Mouse (Mus musculus): ENCODE results near the gene Gm45208. TPM values are rescaled to one million over a fixed set of nuclear protein-coding genes. Genes with fewer than 3 reads are reported as not detected.
"Not testable (repeated sequence)": the region's sequence is repeated elsewhere in the genome, so short reads cannot be mapped to it uniquely, and the experiment has no call there.

Gm45208 gene
- polyA plus RNA-seq, 1 experiment = 0.51 TPM

DNA sequence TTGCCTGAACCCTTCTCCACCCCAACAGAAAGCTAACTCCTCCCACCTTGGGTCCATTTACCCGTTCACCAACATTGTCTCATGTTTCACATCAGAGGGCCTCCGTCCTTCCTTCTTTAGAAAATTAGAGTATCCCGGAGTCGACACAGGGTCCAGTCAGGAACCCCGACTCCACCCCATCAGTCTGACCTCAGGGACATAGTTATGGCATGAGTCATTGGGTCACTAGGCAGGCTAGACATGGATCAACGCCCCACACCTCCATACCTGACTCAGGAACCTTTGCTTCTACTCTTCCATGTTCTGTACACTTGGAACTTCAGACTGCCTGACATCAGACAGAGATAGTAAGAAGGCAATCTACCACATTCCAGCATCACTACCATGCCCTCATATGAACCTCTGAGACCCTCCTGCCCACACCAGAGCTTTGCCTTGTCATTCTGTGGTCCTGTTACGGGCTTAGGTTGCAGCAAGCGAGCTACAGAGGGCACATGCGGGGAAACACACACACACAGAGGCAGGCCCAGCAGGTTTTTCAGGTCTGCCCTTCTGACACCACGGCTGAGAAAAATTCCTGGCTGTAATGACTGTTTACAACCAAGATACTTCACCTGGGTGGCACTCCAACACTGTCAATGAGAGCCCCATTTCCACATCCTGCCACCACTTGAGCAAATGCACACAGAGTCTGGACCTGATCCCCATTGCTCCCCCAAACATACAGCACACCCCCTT, 18.2 kb downstream of the Gm45208 start:
- no peak overlapping the region for H3K4me3 ChIP-seq (replicated peaks)
- H3K27me3 ChIP-seq (ENCODE audit: control insufficient read depth) = no peaks in the 10 kb centered on the region
- H3K9me3 ChIP-seq (ENCODE audit: control insufficient read depth, low read length) = no peaks in the 10 kb centered on the region
- TF ChIP-seq TAL1 (IDR thresholded peaks at IDR 0.05; ENCODE audit: low read length) (no peak), GATA1 (IDR thresholded peaks at IDR 0.05; ENCODE audit: low read length) (no peak)
- peaks cover 16% of the 10 kb centered on the region for H3K4me1 ChIP-seq (ENCODE audit: control insufficient read depth)
- H3K36me3 ChIP-seq (ENCODE audit: control insufficient read depth) = no peaks in the 10 kb centered on the region

DNA sequence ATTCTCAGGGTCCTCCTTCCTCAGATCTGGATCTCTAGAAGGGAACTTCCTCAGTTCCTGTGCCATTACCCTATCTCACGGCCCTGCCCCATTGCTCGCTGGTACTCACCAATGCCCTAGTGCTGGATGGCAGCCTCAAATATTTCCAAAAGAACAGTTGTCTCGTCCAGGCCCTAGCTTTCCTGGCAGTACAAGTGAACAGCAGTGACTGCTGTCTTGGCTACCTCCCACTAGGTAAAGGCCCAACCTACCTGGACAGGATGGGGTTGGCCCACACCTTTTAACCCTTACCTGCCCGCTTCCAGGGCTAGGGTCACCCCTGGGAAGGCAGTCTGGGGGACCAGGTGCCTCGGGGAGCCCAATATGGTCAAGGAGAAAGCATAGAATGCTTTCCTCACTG, 19.1 kb downstream of the Gm45208 start:
- peaks cover 16% of the 10 kb centered on the region for H3K4me1 ChIP-seq (ENCODE audit: control insufficient read depth)
- no peak overlapping the region for H3K4me3 ChIP-seq (replicated peaks)
- TF ChIP-seq GATA1 (IDR thresholded peaks at IDR 0.05; ENCODE audit: low read length) (no peak), TAL1 (IDR thresholded peaks at IDR 0.05; ENCODE audit: low read length) (no peak)
- no peaks in the 10 kb centered on the region for H3K36me3 ChIP-seq (ENCODE audit: control insufficient read depth)
- no peaks in the 10 kb centered on the region for H3K27me3 ChIP-seq (ENCODE audit: control insufficient read depth)
- no peaks in the 10 kb centered on the region for H3K9me3 ChIP-seq (ENCODE audit: control insufficient read depth, low read length)

GRCm38 (mm10) chrX:7743470-7743869, 21.4 kb downstream of the Gm45208 start:
- Histone ChIP-seq H3K27me3 (ENCODE audit: control insufficient read depth) (no peaks in the 10 kb centered on the region), H3K4me3 (replicated peaks) (no peak overlapping the region), H3K36me3 (ENCODE audit: control insufficient read depth) (no peaks in the 10 kb centered on the region), H3K9me3 (ENCODE audit: control insufficient read depth, low read length) (no peaks in the 10 kb centered on the region), H3K4me1 (ENCODE audit: control insufficient read depth) (peaks cover 15% of the 10 kb centered on the region)
- TF ChIP-seq GATA1 (IDR thresholded peaks at IDR 0.05; ENCODE audit: low read length) (no peak), TAL1 (IDR thresholded peaks at IDR 0.05; ENCODE audit: low read length) (no peak)

DNA sequence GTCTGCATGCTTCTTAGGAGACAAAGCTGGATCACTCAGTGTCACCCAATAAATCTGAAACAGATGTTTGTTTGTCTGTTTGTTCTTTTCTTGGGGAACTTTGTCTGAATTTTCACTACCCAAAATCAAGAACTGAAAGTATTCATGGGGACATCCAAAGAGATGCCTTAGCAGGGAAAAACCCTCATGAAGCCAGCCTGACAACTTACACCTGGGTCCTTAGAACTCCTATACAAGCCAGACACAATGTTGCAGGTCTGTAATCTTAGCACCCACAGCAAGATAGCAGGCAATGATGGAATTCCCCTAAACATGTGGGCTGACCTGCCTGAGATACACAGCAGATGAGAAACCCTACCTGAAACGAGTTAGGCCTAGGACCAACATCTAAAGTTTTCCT, 22.9 kb downstream of the Gm45208 start:
- Histone ChIP-seq H3K9me3 (ENCODE audit: control insufficient read depth, low read length) (no peaks in the 10 kb centered on the region), H3K36me3 (ENCODE audit: control insufficient read depth) (no peaks in the 10 kb centered on the region), H3K27me3 (ENCODE audit: control insufficient read depth) (no peaks in the 10 kb centered on the region), H3K4me1 (ENCODE audit: control insufficient read depth) (peaks cover 14% of the 10 kb centered on the region), H3K4me3 (replicated peaks) (no peak overlapping the region)
- TF ChIP-seq GATA1 (IDR thresholded peaks at IDR 0.05; ENCODE audit: low read length) (no peak), TAL1 (IDR thresholded peaks at IDR 0.05; ENCODE audit: low read length) (no peak)

DNA sequence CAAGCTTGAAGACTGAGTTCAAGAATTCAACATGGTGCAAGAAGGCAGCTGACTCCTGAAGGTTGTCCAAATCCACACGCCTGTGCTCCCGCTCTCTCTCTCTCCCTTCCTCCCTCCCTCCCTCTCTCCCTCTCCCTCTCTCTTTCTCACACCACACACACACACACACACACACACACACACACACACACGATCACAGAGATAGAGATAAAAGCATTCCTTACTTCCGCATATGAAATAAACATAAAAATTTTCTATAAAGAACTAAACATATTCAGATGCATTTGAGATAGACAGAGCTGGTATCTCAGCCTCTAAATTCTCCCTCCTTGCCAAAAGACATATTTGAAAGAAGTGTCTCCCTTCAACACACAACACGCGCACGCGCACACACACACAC, 23.4 kb downstream of the Gm45208 start:
- Histone ChIP-seq H3K4me1 (ENCODE audit: control insufficient read depth) (peaks cover 12% of the 10 kb centered on the region), H3K27me3 (ENCODE audit: control insufficient read depth) (no peaks in the 10 kb centered on the region; the same call in 1 of the 2 replicates), H3K4me3 (replicated peaks) (no peak overlapping the region), H3K9me3 (ENCODE audit: control insufficient read depth, low read length) (no peaks in the 10 kb centered on the region), H3K36me3 (ENCODE audit: control insufficient read depth) (no peaks in the 10 kb centered on the region)
- TF ChIP-seq GATA1 (IDR thresholded peaks at IDR 0.05; ENCODE audit: low read length) (no peak), TAL1 (IDR thresholded peaks at IDR 0.05; ENCODE audit: low read length) (no peak)

- Histone ChIP-seq H3K4me3 (replicated peaks) (peak within 1 kb of the TSS; percentile 62), H3K36me3 (ENCODE audit: control insufficient read depth) (no peaks in the 10 kb centered on the region), H3K9me3 (ENCODE audit: control insufficient read depth, low read length) (no peaks in the 10 kb centered on the region), H3K27me3 (ENCODE audit: control insufficient read depth) (no peaks in the 10 kb centered on the region; the same call in 1 of the 2 replicates), H3K4me1 (ENCODE audit: control insufficient read depth) (peaks cover 10% of the 10 kb centered on the region)
- TF ChIP-seq TAL1 (IDR thresholded peaks at IDR 0.05; ENCODE audit: low read length) (no peak), GATA1 (IDR thresholded peaks at IDR 0.05; ENCODE audit: low read length) (no peak)
Observed at GRCm38 (mm10) chrX:7750432-7751116, 28.5 kb downstream of the Gm45208 start, which contains the start of gene Ccdc120. Gene Ccdc120, minus strand, starts transcription at chrX:7750905.

GRCm38 (mm10) chrX:7753627-7754026, 31.6 kb downstream of the Gm45208 start:
- H3K36me3 ChIP-seq (ENCODE audit: control insufficient read depth); H3K9me3 ChIP-seq (ENCODE audit: control insufficient read depth, low read length); H3K4me1 ChIP-seq (ENCODE audit: control insufficient read depth); H3K4me3 ChIP-seq (replicated peaks); H3K27me3 ChIP-seq (ENCODE audit: control insufficient read depth): not testable (repeated sequence)

GRCm38 (mm10) chrX:7762137-7762920, 40.3 kb downstream of the Gm45208 start, which contains the start of gene Tfe3:
Gene Tfe3, plus strand, starts transcription at chrX:7762560.
- TF ChIP-seq GATA1 (IDR thresholded peaks at IDR 0.05; ENCODE audit: low read length) (no peak), TAL1 (IDR thresholded peaks at IDR 0.05; ENCODE audit: low read length) (no peak)
- H3K9me3 ChIP-seq (ENCODE audit: control insufficient read depth, low read length) = peaks cover 2% of the 10 kb centered on the region; the same call in 1 of the 2 replicates
- peak within 1 kb of the TSS; percentile 71 for H3K4me3 ChIP-seq (replicated peaks)
- H3K4me1 ChIP-seq (ENCODE audit: control insufficient read depth) = peaks cover 47% of the 10 kb centered on the region
- H3K36me3 ChIP-seq (ENCODE audit: control insufficient read depth) = peaks cover 13% of the 10 kb centered on the region
- H3K27me3 ChIP-seq (ENCODE audit: control insufficient read depth) = no peaks in the 10 kb centered on the region

- H3K9me3 ChIP-seq (ENCODE audit: control insufficient read depth, low read length) = peaks cover 2% of the 10 kb centered on the region; the same call in 1 of the 2 replicates
- no peak for TF ChIP-seq TAL1 (IDR thresholded peaks at IDR 0.05; ENCODE audit: low read length)
- no peak for TF ChIP-seq GATA1 (IDR thresholded peaks at IDR 0.05; ENCODE audit: low read length)
- H3K4me3 ChIP-seq (replicated peaks) = peak overlapping the region; percentile 71
- no peaks in the 10 kb centered on the region for H3K27me3 ChIP-seq (ENCODE audit: control insufficient read depth)
- peaks cover 18% of the 10 kb centered on the region for H3K36me3 ChIP-seq (ENCODE audit: control insufficient read depth)
- peaks cover 53% of the 10 kb centered on the region for H3K4me1 ChIP-seq (ENCODE audit: control insufficient read depth)
Observed at GRCm38 (mm10) chrX:7762921-7763197, 40.8 kb downstream of the Gm45208 start.
